Mouse (Mus musculus): ENCODE measurements around the gene Gm20388. TPM values are rescaled to one million over a fixed set of nuclear protein-coding genes. Genes with fewer than 3 reads are reported as not detected.
"Not testable (repeated sequence)": the region's sequence is repeated elsewhere in the genome, so short reads cannot be mapped to it uniquely, and the experiment has no call there.

The Gm20388 gene
- polyA plus RNA-seq, 1 experiment, result 59.3 TPM

- DNase-seq (ENCODE audit: low read depth), result peak; percentile 73
- peak; percentile 82 for TF ChIP-seq CTCF (IDR thresholded peaks at IDR 0.05; ENCODE audit: borderline replicate concordance, extremely low read depth, insufficient read depth, insufficient read length)
- no peak for TF ChIP-seq POLR2A (IDR thresholded peaks at IDR 0.05; ENCODE audit: borderline replicate concordance, extremely low read depth, insufficient read depth, insufficient read length, poor library complexity, severe bottlenecking)
Measured at GRCm38 (mm10) chr8:123628253-123628967, 3717.8 kb downstream of the Gm20388 start.

DNA sequence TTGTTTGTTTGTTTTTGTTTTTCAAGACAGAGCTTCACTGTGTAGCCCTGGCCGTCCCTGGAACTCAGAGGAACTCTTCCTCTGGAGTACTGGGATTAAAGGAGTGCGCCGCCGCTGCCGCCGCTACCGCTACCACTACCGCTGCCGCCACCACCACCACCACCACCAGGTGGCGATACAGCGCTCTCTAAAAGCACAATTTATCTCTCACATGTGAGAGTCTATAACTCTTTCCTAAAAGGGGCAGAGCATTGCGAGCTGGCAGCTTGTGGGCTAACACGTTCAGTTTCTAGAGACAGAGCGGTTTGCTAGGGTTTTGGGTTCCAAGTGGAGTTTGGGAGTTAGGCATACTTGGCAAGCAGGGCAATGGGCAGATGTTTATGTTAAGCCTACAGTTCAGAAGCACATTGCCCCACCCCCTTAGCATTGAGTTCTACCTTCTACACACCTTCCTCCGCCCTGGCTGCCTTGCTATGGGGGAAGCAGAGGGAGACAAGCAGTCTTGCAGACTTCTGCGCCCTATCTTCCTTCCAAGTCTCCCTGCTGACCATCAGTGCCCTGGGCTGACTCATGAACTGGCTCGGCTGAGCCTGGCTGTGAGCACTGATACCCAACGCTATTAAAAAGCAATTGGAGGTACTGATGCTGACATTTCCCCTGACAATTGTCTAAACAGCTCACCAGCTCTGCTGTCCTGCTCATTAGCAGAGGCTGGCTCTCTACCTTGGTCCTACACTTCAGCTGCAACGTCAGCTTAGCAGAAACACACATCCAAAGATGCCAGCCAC, 3718.5 kb downstream of the Gm20388 start:
- peak; percentile 85 for DNase-seq (ENCODE audit: low read depth)
- TF ChIP-seq POLR2A (IDR thresholded peaks at IDR 0.05; ENCODE audit: borderline replicate concordance, extremely low read depth, insufficient read depth, insufficient read length, poor library complexity, severe bottlenecking) (no peak), CTCF (IDR thresholded peaks at IDR 0.05; ENCODE audit: borderline replicate concordance, extremely low read depth, insufficient read depth, insufficient read length) (peak; percentile 88)

GRCm38 (mm10) chr8:123630058-123630457, 3719.4 kb downstream of the Gm20388 start:
- DNase-seq (ENCODE audit: low read depth), result no peak
- TF ChIP-seq CTCF (IDR thresholded peaks at IDR 0.05; ENCODE audit: borderline replicate concordance, extremely low read depth, insufficient read depth, insufficient read length) (no peak), POLR2A (IDR thresholded peaks at IDR 0.05; ENCODE audit: borderline replicate concordance, extremely low read depth, insufficient read depth, insufficient read length, poor library complexity, severe bottlenecking) (no peak)

- no peak for TF ChIP-seq POLR2A (IDR thresholded peaks at IDR 0.05; ENCODE audit: borderline replicate concordance, extremely low read depth, insufficient read depth, insufficient read length, poor library complexity, severe bottlenecking)
- no peak for TF ChIP-seq CTCF (IDR thresholded peaks at IDR 0.05; ENCODE audit: borderline replicate concordance, extremely low read depth, insufficient read depth, insufficient read length)
- DNase-seq (ENCODE audit: low read depth), result peak; percentile 28
Measured at GRCm38 (mm10) chr8:123630841-123631251, 3720.2 kb downstream of the Gm20388 start.

DNA sequence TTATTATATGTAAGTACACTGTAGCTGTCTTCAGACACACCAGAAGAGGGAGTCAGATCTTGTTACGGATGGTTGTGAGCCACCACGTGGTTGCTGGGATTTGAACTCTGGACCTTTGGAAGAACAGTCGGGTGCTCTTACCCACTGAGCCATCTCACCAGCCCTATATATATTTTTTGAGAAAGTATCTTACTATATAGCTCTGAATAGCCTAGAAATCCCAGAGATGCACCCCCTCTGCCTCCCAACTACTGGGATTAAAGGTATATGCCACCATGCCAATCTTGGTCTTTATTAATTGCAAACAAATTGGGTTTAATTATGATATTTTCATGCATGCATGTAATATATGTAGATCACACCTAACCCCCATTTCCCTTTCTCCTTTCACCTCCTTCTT, 3721.1 kb downstream of the Gm20388 start:
- DNase-seq (ENCODE audit: low read depth), result not testable (repeated sequence)

DNA sequence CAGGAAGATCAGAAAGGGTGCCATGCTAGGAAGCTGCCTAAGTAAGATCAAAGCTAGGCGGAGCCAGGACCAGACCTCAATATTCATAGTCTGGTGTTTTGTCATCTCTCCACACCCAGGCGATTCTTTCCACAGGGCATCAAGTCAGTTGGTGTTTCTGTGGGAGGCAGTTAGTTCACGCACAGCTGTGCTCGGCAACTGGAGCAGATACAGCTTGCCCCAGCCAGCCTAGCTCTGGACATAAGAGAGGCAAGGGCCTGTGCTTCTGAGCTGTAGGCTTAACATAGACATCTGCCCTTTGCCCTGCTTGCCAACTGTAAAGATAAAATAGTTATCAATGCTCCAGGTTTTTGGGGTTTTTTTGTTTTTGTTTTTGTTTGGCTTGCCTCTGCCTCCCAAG, 3721.6 kb downstream of the Gm20388 start:
- no peak for DNase-seq (ENCODE audit: low read depth)
- no peak for TF ChIP-seq POLR2A (IDR thresholded peaks at IDR 0.05; ENCODE audit: borderline replicate concordance, extremely low read depth, insufficient read depth, insufficient read length, poor library complexity, severe bottlenecking)
- no peak for TF ChIP-seq CTCF (IDR thresholded peaks at IDR 0.05; ENCODE audit: borderline replicate concordance, extremely low read depth, insufficient read depth, insufficient read length)

GRCm38 (mm10) chr8:123633801-123634200, 3723.2 kb downstream of the Gm20388 start:
- TF ChIP-seq POLR2A (IDR thresholded peaks at IDR 0.05; ENCODE audit: borderline replicate concordance, extremely low read depth, insufficient read depth, insufficient read length, poor library complexity, severe bottlenecking) (no peak), CTCF (IDR thresholded peaks at IDR 0.05; ENCODE audit: borderline replicate concordance, extremely low read depth, insufficient read depth, insufficient read length) (no peak)
- no peak for DNase-seq (ENCODE audit: low read depth)

DNA sequence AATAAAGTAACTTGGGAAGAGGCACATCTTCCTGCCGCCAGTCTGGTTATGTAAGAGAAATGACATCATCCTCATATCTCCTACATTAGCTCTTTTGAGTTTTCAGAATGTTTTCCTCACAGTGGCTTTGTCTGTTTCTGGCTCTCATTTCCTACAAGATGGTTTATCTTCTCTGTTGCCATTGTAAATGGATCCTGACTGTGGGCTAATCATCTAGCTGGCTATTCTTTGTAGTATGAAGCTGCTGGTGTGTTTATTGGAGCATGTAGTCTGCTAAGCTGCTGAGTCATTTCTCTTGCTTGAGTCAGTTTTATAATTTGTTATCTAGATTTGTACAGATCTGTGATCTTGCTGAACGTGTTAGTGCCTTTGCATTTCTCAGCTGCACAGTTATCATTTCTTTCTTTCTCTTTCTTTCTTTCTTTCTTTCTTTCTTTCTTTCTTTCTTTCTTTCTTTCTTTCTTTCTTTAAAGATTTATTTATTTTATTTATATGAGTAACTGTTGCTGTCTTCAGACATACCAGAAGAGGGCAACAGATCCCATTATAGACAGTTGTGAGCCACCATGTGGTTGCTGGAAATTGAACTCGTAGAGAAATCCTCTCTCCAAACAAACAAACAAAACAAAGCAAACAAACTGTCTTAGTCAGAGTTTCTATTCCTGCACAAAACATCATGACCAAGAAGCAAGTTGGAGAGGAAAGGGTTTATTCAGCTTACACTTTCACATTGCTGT, 3723.9 kb downstream of the Gm20388 start:
- DNase-seq (ENCODE audit: low read depth), result no peak
- no peak for TF ChIP-seq CTCF (IDR thresholded peaks at IDR 0.05; ENCODE audit: borderline replicate concordance, extremely low read depth, insufficient read depth, insufficient read length)
- TF ChIP-seq POLR2A (IDR thresholded peaks at IDR 0.05; ENCODE audit: borderline replicate concordance, extremely low read depth, insufficient read depth, insufficient read length, poor library complexity, severe bottlenecking), result no peak

- DNase-seq (ENCODE audit: low read depth), result no peak
- TF ChIP-seq CTCF (IDR thresholded peaks at IDR 0.05; ENCODE audit: borderline replicate concordance, extremely low read depth, insufficient read depth, insufficient read length) (no peak), POLR2A (IDR thresholded peaks at IDR 0.05; ENCODE audit: borderline replicate concordance, extremely low read depth, insufficient read depth, insufficient read length, poor library complexity, severe bottlenecking) (no peak)
Measured at GRCm38 (mm10) chr8:123635671-123636070, 3725.0 kb downstream of the Gm20388 start.

GRCm38 (mm10) chr8:123643330-123644051, 3732.8 kb downstream of the Gm20388 start:
- TF ChIP-seq POLR2A (IDR thresholded peaks at IDR 0.05; ENCODE audit: borderline replicate concordance, extremely low read depth, insufficient read depth, insufficient read length, poor library complexity, severe bottlenecking) (no peak), CTCF (IDR thresholded peaks at IDR 0.05; ENCODE audit: borderline replicate concordance, extremely low read depth, insufficient read depth, insufficient read length) (peak; percentile 77)
- DNase-seq (ENCODE audit: low read depth), result peak; percentile 87

GRCm38 (mm10) chr8:123645229-123645628, 3734.6 kb downstream of the Gm20388 start:
- TF ChIP-seq CTCF (IDR thresholded peaks at IDR 0.05; ENCODE audit: borderline replicate concordance, extremely low read depth, insufficient read depth, insufficient read length) (no peak), POLR2A (IDR thresholded peaks at IDR 0.05; ENCODE audit: borderline replicate concordance, extremely low read depth, insufficient read depth, insufficient read length, poor library complexity, severe bottlenecking) (no peak)
- no peak for DNase-seq (ENCODE audit: low read depth)

All from brain, embryonic 14.5 days (tissue).